Mouse (Mus musculus) urinary bladder, adult 2 months (tissue): ENCODE data around the gene Evi2a. TPM values are rescaled to one million over a fixed set of nuclear protein-coding genes. Genes with fewer than 3 reads are reported as not detected.

Experiments
- DNase-seq: peaks from one replicate; pipeline ENCODE4 v3.0.0; 2022; ENCODE audit warnings: low spot score
- polyA plus RNA-seq: library from polyadenylated mRNA; depleted of rRNA; stranded (reverse); fragments of >200 nt; gene quantifications from 2 replicates; pipeline ENCODE4 v1.2.3, GENCODE M21; 2012; rRNA removed

Gene Evi2a
- 13.6 and 15.8 TPM in 2 replicates for polyA plus RNA-seq

- no peak for DNase-seq
Measured at GRCm38 (mm10) chr11:79530333-79530761, at the start of gene Evi2a, which contains the start of gene Evi2. Gene Evi2a, minus strand, starts transcription at chr11:79530609. Gene Evi2, minus strand, starts transcription at chr11:79530589.

- DNase-seq: no peak
Measured at GRCm38 (mm10) chr11:79577741-79578140, 47.3 kb upstream of the Evi2a start.

- DNase-seq: no peak
Measured at GRCm38 (mm10) chr11:79575383-79576073, 45.1 kb upstream of the Evi2a start.

GRCm38 (mm10) chr11:79573836-79574235 is 43.4 kb upstream of the Evi2a start:
- no peak for DNase-seq

- DNase-seq: no peak
Measured at GRCm38 (mm10) chr11:79570319-79570718, 39.9 kb upstream of the Evi2a start.

- DNase-seq: no peak
Measured at GRCm38 (mm10) chr11:79568197-79568911, 37.9 kb upstream of the Evi2a start.

- no peak for DNase-seq
Measured at GRCm38 (mm10) chr11:79566947-79567346, 36.5 kb upstream of the Evi2a start.

GRCm38 (mm10) chr11:79563493-79563892 is 33.1 kb upstream of the Evi2a start:
- no peak for DNase-seq

- DNase-seq: no peak
Measured at GRCm38 (mm10) chr11:79560536-79560935, 30.1 kb upstream of the Evi2a start.

GRCm38 (mm10) chr11:79552622-79553021 is 22.2 kb upstream of the Evi2a start:
- no peak for DNase-seq

- no peak for DNase-seq
Measured at GRCm38 (mm10) chr11:79536293-79536692, 5.9 kb upstream of the Evi2a start.

- no peak for DNase-seq
Measured at GRCm38 (mm10) chr11:79535554-79535953, 5.1 kb upstream of the Evi2a start.

GRCm38 (mm10) chr11:79533950-79534690 is 3.7 kb upstream of the Evi2a start:
- no peak for DNase-seq

GRCm38 (mm10) chr11:79533311-79533710 is 2.9 kb upstream of the Evi2a start:
- DNase-seq: no peak

GRCm38 (mm10) chr11:79531485-79531884 is 1.1 kb upstream of the Evi2a start:
- DNase-seq: no peak

- no peak for DNase-seq
Measured at GRCm38 (mm10) chr11:79530774-79531173, 365 bp upstream of the Evi2a start.

- no peak for DNase-seq
Measured at GRCm38 (mm10) chr11:79529736-79530135, 673 bp downstream of the Evi2a start.

GRCm38 (mm10) chr11:79529226-79529625 is 1.2 kb downstream of the Evi2a start:
- DNase-seq: no peak

GRCm38 (mm10) chr11:79528601-79529000 is 1.8 kb downstream of the Evi2a start:
- no peak for DNase-seq

GRCm38 (mm10) chr11:79527739-79528384 is 2.5 kb downstream of the Evi2a start:
- no peak for DNase-seq

- DNase-seq: no peak
Measured at GRCm38 (mm10) chr11:79527015-79527738, 3.2 kb downstream of the Evi2a start.
